Mouse (Mus musculus) midbrain, embryonic 14.5 days (tissue): ENCODE measurements at regions not wholly inside any gene's neighbourhood (a gene's known extent, or its start where the extent isn't known, plus 50 kb on each side); places are given as distances from the start of the nearest gene placed in this dataset.

ENCODE experiments used
- ATAC-seq: fragments of 200-750 bp; cut with Nextera tagmentation; 2 replicates; pipeline ENCODE4 v1.8.0; 2017; ENCODE audit warnings: moderate number of reproducible peaks, moderate library complexity; ENCODE audit not compliant: low FRiP score, low TSS enrichment
- DNase-seq: peaks from one replicate; pipeline ENCODE4 v3.0.0-alpha.2; 2015
- H3K27ac ChIP-seq: fragments of 300-500 bp; sonication (generic); replicated peaks from 2 replicates; pipeline ENCODE4 v1.5.1; 2014; ENCODE audit warnings: mild to moderate bottlenecking, low read depth, low read length, moderate library complexity
- H3K27me3 ChIP-seq: fragments of 300-500 bp; sonication (generic); 2 replicates; pipeline ENCODE4 v1.6.1; 2014; ENCODE audit warnings: low read length, control low read depth, mixed read lengths; ENCODE audit not compliant: control insufficient read depth, insufficient read depth
- H3K36me3 ChIP-seq: fragments of 300-500 bp; sonication (generic); 2 replicates; pipeline ENCODE4 v1.6.1; 2014; ENCODE audit warnings: low read length, control low read depth; ENCODE audit not compliant: control insufficient read depth, insufficient read depth
- H3K4me1 ChIP-seq: fragments of 300-500 bp; sonication (generic); 2 replicates; pipeline ENCODE4 v1.6.1; 2014; ENCODE audit warnings: mild to moderate bottlenecking, antibody characterized with exemption, low read length, control low read depth; ENCODE audit not compliant: control insufficient read depth, insufficient read depth
- H3K4me2 ChIP-seq: fragments of 300-500 bp; sonication (generic); 2 replicates; pipeline ENCODE4 v1.6.1; 2014; ENCODE audit warnings: mild to moderate bottlenecking, low read length, moderate library complexity
- H3K4me3 ChIP-seq: fragments of 300-500 bp; sonication (generic); replicated peaks from 2 replicates; pipeline ENCODE4 v1.5.1; 2014; ENCODE audit warnings: low read depth, low read length
- H3K9ac ChIP-seq: fragments of 300-500 bp; sonication (generic); replicated peaks from 2 replicates; pipeline ENCODE4 v1.6.1; 2014; ENCODE audit warnings: mild to moderate bottlenecking, low read length, moderate library complexity
- H3K9me3 ChIP-seq: fragments of 300-500 bp; sonication (generic); 2 replicates; pipeline ENCODE4 v1.6.1; 2016; ENCODE audit warnings: low read length, control low read depth, mixed read lengths; ENCODE audit not compliant: control insufficient read depth
- WGBS: fragments of 180-500 bp; shearing (Covaris S2); extraction: QIAGEN DNeasy Blood & Tissue Kit; methylation state at CpG from one replicate; pipeline ENCODE4 v1.1.7; 2014; 5-methylcytosine and 5-hydroxymethylcytosine counted together

DNA sequence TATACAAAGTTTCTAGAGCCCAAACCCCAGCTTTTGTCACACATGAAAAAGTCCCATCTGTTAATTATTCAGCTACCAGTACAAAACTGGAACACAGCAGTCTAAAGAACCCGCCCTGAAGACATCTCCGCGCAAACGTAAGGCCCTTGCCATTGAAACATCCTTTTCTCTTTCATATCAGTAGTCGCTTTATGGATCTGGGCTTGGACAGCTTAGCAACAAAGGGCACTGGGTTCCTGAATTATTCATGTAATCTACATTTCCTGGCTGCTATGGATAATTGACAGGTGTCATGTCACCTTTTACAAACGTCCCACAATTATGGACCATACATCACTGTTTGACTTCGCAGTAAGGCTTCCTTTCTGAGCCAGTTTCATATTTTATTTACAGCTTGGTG is 113.0 kb upstream of the Smim15 start:
- DNase-seq = peak; percentile 51

DNA sequence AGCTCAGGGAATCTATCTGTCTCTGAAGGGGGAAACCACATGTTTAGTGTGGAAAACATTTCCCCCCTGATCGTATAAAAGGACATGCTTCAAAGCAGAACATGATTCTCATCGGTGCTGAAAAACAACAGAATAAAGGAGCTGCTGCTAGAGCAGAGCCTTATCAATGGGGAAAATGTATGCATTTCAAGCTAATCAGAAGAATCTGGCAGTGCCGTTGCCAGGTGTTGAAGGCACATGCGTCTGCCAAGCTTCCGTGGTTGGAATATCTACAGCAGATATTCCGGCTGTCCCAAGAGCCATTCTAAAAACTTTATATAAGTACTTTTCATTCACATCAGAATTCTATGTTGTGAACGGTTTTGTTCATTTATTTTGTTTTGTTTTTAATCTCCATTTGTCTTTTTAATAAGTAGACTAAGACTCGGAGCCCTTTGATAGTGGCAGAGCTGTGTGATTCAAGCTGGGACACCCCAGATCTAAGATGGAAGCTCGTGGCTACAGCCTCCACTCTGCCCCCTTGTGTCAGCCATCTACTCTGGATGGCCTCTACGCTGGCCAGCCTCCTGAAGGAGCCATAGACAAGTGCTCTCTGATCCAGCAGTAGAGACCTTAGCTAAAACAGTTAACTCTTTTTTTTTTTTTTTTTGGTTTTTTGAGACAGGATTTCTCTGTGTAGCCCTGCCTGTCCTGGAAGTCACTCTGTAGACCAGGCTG is 116.6 kb upstream of the Smim15 start:
- H3K4me2 ChIP-seq = no peak overlapping the region
- no peak overlapping the region for H3K9ac ChIP-seq
- no peak for DNase-seq
- H3K4me3 ChIP-seq = no peak overlapping the region
- peaks cover 20% of the 10 kb centered on the region; the same call in 1 of the 2 replicates for H3K4me1 ChIP-seq
- no peaks in the 10 kb centered on the region for H3K9me3 ChIP-seq
- ATAC-seq = no peak
- no peaks in the 10 kb centered on the region for H3K27me3 ChIP-seq
- no peak overlapping the region for H3K27ac ChIP-seq
- WGBS = 71% methylated on average over 10 of the region's 10 CpGs
- no peaks in the 10 kb centered on the region for H3K36me3 ChIP-seq

More for the DNA sequence above, 113.0 kb upstream of the Smim15 start:
- H3K4me3 ChIP-seq = no peak overlapping the region
- H3K9me3 ChIP-seq = no peaks in the 10 kb centered on the region
- 21% methylated on average over 7 of the region's 7 CpGs for WGBS
- ATAC-seq = peak; percentile 29; the same call in 1 of the 2 replicates
- H3K27ac ChIP-seq = 0 out of 2 replicates have a peak overlapping the region, but pooled peaks have one; percentile 46
- H3K27me3 ChIP-seq = no peaks in the 10 kb centered on the region
- no peaks in the 10 kb centered on the region for H3K36me3 ChIP-seq
- H3K4me2 ChIP-seq = no peak overlapping the region
- peaks cover 19% of the 10 kb centered on the region for H3K4me1 ChIP-seq
- no peak overlapping the region for H3K9ac ChIP-seq

DNA sequence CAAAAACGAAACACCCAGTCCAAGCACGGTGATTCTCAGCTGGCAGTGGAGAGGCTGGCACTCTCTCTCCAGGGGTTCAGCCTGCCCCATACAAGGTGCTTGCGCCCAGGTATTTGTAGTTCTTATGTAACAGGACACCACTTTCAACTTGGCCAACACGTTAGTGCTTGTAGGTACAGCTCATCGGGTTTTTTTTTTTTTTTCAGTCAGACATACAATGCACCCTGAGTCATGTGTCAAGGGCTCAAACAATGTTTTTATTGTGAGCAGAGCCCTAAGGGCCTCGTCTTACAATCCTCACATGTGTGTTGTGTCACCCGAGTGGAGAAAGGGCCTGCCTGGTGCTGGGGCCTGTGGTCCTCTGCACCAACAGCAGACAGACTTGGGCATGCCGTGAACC is 118.8 kb upstream of the Smim15 start:
- no peaks in the 10 kb centered on the region for H3K36me3 ChIP-seq
- H3K27ac ChIP-seq = no peak overlapping the region
- H3K4me3 ChIP-seq = no peak overlapping the region
- H3K27me3 ChIP-seq = no peaks in the 10 kb centered on the region
- ATAC-seq (no peak), DNase-seq (no peak)
- WGBS = 63% methylated on average over 8 of the region's 8 CpGs
- 0 out of 2 replicates have a peak, but pooled peaks cover 8% of the 10 kb centered on the region for H3K4me1 ChIP-seq
- no peak overlapping the region for H3K4me2 ChIP-seq
- no peak overlapping the region for H3K9ac ChIP-seq
- no peaks in the 10 kb centered on the region for H3K9me3 ChIP-seq

DNA sequence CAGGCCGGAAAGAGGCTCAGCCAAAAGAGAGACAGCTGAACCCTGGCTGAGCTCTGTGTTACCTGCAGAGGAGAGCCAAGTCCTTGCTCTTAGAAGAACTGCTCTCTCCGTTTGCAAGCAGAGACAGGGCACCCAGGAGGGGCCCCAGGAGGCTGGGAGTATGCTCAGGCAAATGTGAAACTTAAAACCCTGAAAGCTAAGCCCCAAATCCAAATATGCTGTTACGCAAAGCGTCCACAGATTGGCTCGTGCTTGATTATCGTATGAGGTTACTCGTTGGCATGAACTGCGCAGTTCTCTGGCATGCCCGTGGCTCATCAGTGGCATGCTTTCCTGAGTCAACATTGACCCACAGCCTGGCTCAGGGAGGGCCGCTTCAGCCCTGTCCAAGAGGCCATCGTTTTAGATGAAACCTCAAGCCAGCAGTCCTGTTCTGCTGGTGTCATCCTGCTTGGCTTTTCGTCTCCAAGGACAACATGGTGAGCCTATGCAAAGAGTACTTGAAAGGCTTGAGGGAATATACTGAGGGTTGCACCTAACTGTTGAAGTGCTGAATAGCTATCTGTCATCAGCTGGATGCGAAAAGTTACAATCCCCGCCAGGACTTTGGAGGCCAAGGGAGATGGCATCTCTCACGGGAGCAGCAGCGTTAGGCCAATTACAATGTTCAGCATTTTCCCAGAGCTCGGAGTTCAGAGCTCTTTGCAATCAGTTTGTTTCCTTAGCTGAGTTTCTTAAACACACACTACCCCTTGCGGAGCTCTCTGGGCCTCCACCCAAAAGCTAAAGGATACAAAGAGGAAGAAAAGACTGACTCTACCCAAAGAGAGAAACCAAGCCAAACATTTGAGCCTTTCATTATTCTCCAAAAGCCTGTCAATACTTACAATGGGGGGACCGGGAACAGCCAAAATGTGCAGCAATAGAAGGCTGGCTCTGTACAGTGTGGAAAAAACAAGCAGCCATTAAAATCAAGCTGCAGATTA is 120.8 kb upstream of the Smim15 start:
- no peaks in the 10 kb centered on the region for H3K9me3 ChIP-seq
- H3K36me3 ChIP-seq = no peaks in the 10 kb centered on the region
- DNase-seq (peak; percentile 54), ATAC-seq (peak; percentile 37)
- 62% methylated on average over 19 of the region's 19 CpGs for WGBS
- H3K4me1 ChIP-seq = 0 out of 2 replicates have a peak, but pooled peaks cover 8% of the 10 kb centered on the region
- H3K27me3 ChIP-seq = no peaks in the 10 kb centered on the region
- no peak overlapping the region for H3K9ac ChIP-seq
- no peak overlapping the region for H3K4me3 ChIP-seq
- H3K4me2 ChIP-seq = no peak overlapping the region
- no peak overlapping the region; the same call in 1 of the 2 replicates for H3K27ac ChIP-seq

DNA sequence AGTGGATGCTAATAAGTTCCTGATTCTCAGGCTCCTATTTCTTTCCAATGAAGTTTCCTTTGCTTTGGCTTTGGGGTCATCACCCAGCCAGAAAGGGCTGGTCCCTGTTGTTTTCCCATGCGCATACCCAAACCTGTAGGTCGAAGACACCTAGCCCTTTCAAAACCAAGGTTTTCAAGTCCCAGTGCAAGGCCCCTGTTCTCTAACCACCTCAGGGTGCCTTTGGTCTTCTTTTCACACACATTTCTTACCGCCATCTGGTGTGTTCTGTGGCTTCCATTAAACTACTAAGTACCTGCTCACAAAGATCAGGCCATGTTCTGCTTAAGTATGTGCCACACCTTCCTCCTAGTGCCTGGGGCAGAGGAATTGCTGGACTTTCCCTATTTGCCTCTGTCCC is 124.8 kb upstream of the Smim15 start:
- ATAC-seq = no peak

DNA sequence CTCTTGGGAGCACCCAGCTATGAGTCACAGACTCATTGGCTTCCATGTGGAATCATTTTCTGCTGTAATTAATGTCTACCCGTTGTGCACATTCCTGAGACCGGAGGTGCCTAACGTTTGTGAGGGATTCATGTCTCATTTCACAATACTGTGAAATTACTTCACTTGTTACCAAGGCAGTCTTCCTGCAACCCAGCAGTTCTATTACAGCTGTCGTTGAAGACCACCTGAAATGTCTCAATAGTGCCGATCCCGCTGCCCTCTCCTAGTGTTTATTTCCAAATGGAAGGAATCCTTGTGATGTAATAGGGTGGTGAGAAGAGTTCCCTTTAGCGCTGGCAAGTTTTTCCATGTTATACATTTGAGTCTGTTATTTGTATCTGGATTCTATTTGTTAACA is 125.8 kb upstream of the Smim15 start:
- Histone ChIP-seq H3K4me1 (0 out of 2 replicates have a peak, but pooled peaks cover 7% of the 10 kb centered on the region), H3K36me3 (no peaks in the 10 kb centered on the region), H3K4me3 (no peak overlapping the region), H3K27me3 (no peaks in the 10 kb centered on the region), H3K9me3 (no peaks in the 10 kb centered on the region), H3K27ac (no peak overlapping the region), H3K4me2 (no peak overlapping the region), H3K9ac (no peak overlapping the region)
- no peak for DNase-seq
- 92% methylated on average over 7 of the region's 7 CpGs for WGBS
- no peak for ATAC-seq

More for the DNA sequence above, 124.8 kb upstream of the Smim15 start:
- Histone ChIP-seq H3K9ac (no peak overlapping the region), H3K4me1 (0 out of 2 replicates have a peak, but pooled peaks cover 8% of the 10 kb centered on the region), H3K27ac (no peak overlapping the region), H3K4me3 (no peak overlapping the region), H3K27me3 (no peaks in the 10 kb centered on the region), H3K36me3 (no peaks in the 10 kb centered on the region), H3K9me3 (no peaks in the 10 kb centered on the region), H3K4me2 (no peak overlapping the region)
- DNase-seq = no peak
- 80% methylated on average over 3 of the region's 3 CpGs for WGBS

DNA sequence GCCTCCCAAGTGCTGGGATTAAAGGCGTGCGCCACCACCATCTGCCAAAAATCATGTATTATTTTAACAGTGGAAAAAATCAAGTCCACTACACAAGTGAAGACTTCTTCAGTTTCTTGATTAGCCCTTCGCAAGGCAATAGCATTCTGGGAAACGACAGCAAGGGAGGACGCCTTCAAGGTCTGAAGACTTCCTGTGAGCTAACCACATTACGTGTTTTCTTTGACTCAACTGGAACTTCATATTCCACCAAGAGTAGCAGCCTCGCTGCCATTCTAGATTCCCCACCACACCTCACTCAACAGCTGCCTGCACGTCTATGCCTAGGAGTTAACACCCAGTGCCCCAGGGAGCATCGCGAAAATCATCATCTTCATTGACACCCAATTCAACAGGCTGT is 126.2 kb upstream of the Smim15 start:
- Histone ChIP-seq H3K4me1 (0 out of 2 replicates have a peak, but pooled peaks cover 3% of the 10 kb centered on the region), H3K9me3 (no peaks in the 10 kb centered on the region), H3K9ac (no peak overlapping the region), H3K4me3 (no peak overlapping the region), H3K27ac (no peak overlapping the region), H3K36me3 (no peaks in the 10 kb centered on the region), H3K27me3 (no peaks in the 10 kb centered on the region), H3K4me2 (no peak overlapping the region)
- WGBS = 96% methylated on average over 10 of the region's 10 CpGs
- ATAC-seq (no peak), DNase-seq (no peak)

DNA sequence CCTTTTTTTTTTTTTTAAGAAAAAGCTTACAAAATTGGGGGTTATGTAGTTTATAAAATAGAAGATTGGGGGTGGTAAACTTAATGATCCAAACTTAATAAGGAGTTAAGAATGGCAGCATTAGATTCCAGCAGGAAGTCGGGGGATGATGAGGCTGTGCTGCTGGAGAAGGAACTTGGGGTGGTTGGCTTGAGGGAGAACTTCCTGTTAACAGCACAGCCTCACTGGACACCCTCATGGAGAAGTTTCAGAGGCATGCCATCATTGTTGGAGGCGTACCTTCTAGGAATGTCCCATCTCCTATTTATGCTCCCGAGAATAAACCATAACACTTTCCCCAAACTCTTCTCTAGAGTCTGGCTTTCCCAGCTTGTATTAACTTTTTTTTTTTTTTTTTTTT is 126.7 kb upstream of the Smim15 start:
- no peaks in the 10 kb centered on the region for H3K27me3 ChIP-seq
- H3K9me3 ChIP-seq = no peaks in the 10 kb centered on the region
- WGBS = 94% methylated on average over 3 of the region's 3 CpGs
- no peak overlapping the region for H3K4me2 ChIP-seq
- no peaks in the 10 kb centered on the region for H3K36me3 ChIP-seq
- no peak overlapping the region for H3K9ac ChIP-seq
- no peak overlapping the region for H3K27ac ChIP-seq
- ATAC-seq (no peak), DNase-seq (no peak)
- no peaks in the 10 kb centered on the region for H3K4me1 ChIP-seq
- no peak overlapping the region for H3K4me3 ChIP-seq
